Mouse (Mus musculus) intestine, embryonic 16.5 days (tissue): ENCODE data around the gene Rrp7a. TPM values are rescaled to one million over a fixed set of nuclear protein-coding genes. Genes with fewer than 3 reads are reported as not detected.

Experiments
- ATAC-seq: fragments of 200-750 bp; cut with Nextera tagmentation; 2 replicates; pipeline ENCODE4 v1.8.0; 2017; ENCODE audit warnings: moderate TSS enrichment, moderate library complexity
- H3K27ac ChIP-seq: fragments of 300-500 bp; sonication (generic); 2 replicates; pipeline ENCODE4 v1.5.1; 2014; ENCODE audit warnings: mild to moderate bottlenecking, low read length
- H3K27me3 ChIP-seq: fragments of 300-500 bp; sonication (generic); replicated peaks from 2 replicates; pipeline ENCODE4 v1.6.1; 2014; ENCODE audit warnings: low read length, control low read depth, mixed read lengths; ENCODE audit not compliant: control insufficient read depth, insufficient read depth
- H3K36me3 ChIP-seq: fragments of 300-500 bp; sonication (generic); 2 replicates; pipeline ENCODE4 v1.6.1; 2014; ENCODE audit warnings: low read length, control low read depth; ENCODE audit not compliant: control insufficient read depth, insufficient read depth
- H3K4me1 ChIP-seq: fragments of 300-500 bp; sonication (generic); 2 replicates; pipeline ENCODE4 v1.6.1; 2014; ENCODE audit warnings: low read length, control low read depth, mixed read lengths; ENCODE audit not compliant: control insufficient read depth, insufficient read depth
- H3K4me2 ChIP-seq: fragments of 300-500 bp; sonication (generic); 2 replicates; pipeline ENCODE4 v1.6.1; 2014; ENCODE audit warnings: low read depth, low read length, control low read depth
- H3K4me3 ChIP-seq: fragments of 300-500 bp; sonication (generic); 2 replicates; pipeline ENCODE4 v1.5.1; 2014; ENCODE audit warnings: mild to moderate bottlenecking, low read length
- H3K9ac ChIP-seq: fragments of 300-500 bp; sonication (generic); 2 replicates; pipeline ENCODE4 v1.6.1; 2014; ENCODE audit warnings: low read depth, low read length
- H3K9me3 ChIP-seq: fragments of 300-500 bp; sonication (generic); 2 replicates; pipeline ENCODE4 v1.6.1; 2016; ENCODE audit warnings: low read length, control low read depth; ENCODE audit not compliant: control insufficient read depth
- WGBS: fragments of 180-500 bp; shearing (Covaris S2); extraction: QIAGEN DNeasy Blood & Tissue Kit; methylation state at CpG from one replicate; pipeline ENCODE4 v1.1.7; 2014; 5-methylcytosine and 5-hydroxymethylcytosine counted together
- polyA plus RNA-seq: library from polyadenylated mRNA; unstranded; fragments of >200 nt; fragmentation: Nextera tagmentation; extraction: Ambion mirVana; gene quantifications from 2 replicates; pipeline ENCODE4 v1.2.1, GENCODE M21; 2015

The Rrp7a gene
- polyA plus RNA-seq: 69.4 and 75.4 TPM in 2 replicates

DNA sequence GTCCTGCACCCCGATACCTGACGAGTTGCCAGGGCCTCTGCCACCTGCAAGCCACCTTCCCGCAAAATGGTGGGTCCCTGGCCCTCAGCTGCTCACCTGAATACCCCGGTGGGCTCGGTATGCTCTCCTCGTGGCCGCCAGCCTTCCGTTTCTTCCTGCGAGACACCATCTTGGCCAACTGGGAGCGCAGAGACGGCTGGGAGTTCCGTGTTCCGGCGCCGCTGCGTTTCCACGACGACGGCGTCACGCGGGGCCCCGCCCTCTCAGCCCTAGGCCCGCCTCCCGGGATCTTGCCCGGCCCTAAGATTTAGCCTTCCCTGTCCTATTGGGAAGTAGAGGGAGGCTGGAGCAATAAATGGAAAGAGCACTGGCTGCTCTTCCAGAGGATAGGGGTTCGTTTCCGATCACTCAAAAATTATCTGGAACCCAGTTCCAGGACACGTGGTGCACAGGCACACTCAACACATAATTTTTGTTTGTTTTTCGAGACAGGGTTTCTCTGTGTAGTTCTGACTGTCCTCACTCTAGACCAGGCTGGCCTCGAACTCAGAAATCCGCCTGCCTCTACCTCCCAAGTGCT is at the start of gene Rrp7a:
TSS of gene Rrp7a (minus strand) at position 236 of the 580 bp plus-strand sequence.
- Histone ChIP-seq H3K27ac (peak within 1 kb of the TSS; percentile 61), H3K4me3 (peak within 1 kb of the TSS; percentile 90), H3K27me3 (no peaks in the 10 kb centered on the region), H3K36me3 (peaks cover 32% of the 10 kb centered on the region), H3K9me3 (no peaks in the 10 kb centered on the region), H3K4me1 (peaks cover 5% of the 10 kb centered on the region), H3K4me2 (peak within 1 kb of the TSS; percentile 83), H3K9ac (peak within 1 kb of the TSS; percentile 82)
- peak; percentile 94 for ATAC-seq
- 9% methylated on average over 32 of the region's 32 CpGs for WGBS

DNA sequence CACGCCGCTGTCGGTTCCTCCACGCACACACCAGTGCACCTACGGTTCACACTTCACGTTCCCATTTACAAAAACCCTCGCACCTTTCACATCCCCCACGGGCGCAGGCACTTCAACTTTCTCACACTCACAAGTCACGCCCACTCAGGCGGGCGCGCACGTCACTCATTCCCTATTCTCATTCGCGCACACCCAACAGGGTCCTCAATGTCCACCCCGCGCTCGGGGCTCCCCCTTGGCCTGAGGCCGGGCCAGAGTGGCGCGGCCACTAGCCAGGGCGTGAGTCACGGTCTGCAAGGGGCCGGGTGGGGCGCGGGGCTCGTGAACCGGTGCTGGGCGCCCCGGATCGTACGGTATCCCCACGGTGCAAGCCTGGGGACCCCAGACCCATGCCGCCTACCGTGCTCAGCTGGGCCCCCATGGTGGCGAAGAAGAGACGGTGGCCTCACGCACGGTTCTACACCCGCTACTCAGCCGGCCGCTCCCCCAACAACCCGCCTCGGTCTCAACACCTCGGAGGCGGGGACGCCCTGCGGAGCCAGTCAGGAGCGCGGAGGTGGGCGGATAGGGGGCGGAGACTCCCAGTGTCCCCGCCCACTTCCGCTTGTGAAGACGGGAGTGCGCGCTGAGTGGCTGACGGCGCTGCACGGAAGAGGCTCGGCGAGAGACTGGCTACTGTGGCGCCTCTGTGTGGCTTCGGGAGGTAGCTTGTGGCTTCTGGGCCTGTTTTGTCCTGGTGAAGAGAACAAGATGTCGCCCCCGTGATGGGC is 49.3 kb upstream of the Rrp7a start:
- Histone ChIP-seq H3K4me1 (peaks cover 36% of the 10 kb centered on the region), H3K27me3 (no peaks in the 10 kb centered on the region), H3K9ac (peak overlapping the region; percentile 85), H3K27ac (peak overlapping the region; percentile 94), H3K36me3 (no peaks in the 10 kb centered on the region), H3K4me3 (peak overlapping the region; percentile 71), H3K9me3 (no peaks in the 10 kb centered on the region), H3K4me2 (peak overlapping the region; percentile 92)
- peak; percentile 94 for ATAC-seq
- WGBS: under 1% methylated on average over 66 of the region's 67 CpGs

DNA sequence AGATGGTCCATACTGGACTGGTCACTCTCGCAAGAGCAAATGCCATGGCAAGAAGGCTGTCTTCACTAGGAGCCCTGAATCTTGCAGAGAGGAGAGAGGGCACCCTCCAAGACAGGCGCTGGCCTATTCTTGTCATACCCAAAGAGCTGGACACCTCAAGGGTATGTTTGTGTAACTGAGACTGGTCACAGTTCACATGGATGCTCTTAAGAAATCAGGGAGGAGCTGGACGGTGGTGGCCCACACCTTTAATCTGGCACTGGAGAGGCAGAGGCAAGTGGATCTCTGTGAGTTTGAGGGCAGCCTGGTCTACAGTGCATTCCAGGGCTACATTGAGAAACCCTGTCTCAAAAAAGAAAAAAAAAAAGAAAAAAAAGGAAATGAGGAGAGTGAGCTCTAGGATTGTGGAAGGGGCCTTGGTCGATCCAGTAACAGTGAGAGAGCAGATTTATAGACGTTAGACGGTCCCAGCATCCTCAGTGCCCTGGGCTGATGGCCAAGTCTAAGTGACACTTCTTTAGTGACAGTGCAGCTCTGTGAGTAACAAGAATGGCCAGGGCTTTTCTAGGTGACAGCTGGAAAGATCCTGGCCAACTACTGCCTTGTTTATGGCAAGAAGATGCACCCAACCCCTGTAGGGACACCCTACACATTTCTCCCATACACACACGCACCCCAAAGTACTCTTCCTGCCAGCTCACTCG is 48.5 kb upstream of the Rrp7a start:
- no peaks in the 10 kb centered on the region for H3K27me3 ChIP-seq
- peaks cover 41% of the 10 kb centered on the region for H3K4me1 ChIP-seq
- H3K9me3 ChIP-seq: no peaks in the 10 kb centered on the region
- peak overlapping the region; percentile 67; the same call in 1 of the 2 replicates for H3K27ac ChIP-seq
- 42% methylated on average over 8 of the region's 8 CpGs for WGBS
- no peak for ATAC-seq
- H3K4me3 ChIP-seq: peak overlapping the region; percentile 71
- H3K9ac ChIP-seq: peak overlapping the region; percentile 78
- H3K36me3 ChIP-seq: no peaks in the 10 kb centered on the region
- peak overlapping the region; percentile 92 for H3K4me2 ChIP-seq

DNA sequence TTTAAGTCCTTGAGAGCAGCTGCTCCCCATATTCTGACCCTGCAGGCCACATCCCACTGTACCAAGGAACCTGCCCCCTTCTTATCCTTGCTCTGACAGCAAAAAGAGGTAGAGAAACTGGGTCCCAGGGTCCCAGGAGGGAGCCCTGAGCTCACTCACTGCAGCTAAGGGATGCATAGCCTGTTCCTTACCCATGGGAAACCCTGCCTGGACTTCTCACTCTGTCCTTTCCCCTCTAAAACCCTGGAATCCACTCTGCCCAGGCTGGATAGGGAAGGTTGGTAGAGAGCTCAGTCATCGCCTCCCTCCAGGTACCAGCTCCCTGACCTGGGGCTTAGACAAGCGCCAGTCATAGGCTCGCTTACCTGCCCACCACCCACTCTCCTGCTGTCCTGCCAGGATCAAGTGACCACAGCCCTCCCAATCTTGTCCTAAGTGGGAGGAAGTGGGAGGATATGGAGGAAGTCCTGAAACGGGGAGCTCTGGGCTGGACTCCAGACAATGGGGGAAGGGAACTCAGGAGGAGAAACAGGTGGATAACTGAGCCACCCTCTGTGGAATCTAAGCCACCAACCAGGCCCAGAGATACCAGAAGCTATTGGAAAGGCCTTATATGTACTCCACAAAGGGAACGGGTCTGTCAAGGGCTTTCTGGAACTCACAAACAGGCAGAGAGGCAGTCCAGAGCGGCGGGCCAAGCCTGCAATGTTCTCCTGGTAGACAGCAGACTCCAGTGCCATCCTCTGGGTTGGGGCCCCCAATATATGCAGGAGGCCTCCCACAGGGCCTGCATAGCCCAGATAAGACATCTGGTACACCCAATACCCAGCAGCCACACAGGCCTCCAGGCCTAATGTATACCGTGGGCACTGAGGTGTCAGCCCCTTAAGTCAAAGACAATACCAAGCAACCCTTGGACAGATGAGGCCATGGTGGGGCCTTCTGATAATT is 47.4 kb upstream of the Rrp7a start:
- ATAC-seq: 0 out of 2 replicates have a peak, but pooled peaks have one; percentile 14
- Histone ChIP-seq H3K4me3 (peak overlapping the region; percentile 5; the same call in 1 of the 2 replicates), H3K27ac (peak overlapping the region; percentile 39), H3K4me1 (peaks cover 42% of the 10 kb centered on the region), H3K9me3 (no peaks in the 10 kb centered on the region), H3K4me2 (peak overlapping the region; percentile 92), H3K9ac (peak overlapping the region; percentile 41), H3K27me3 (no peaks in the 10 kb centered on the region), H3K36me3 (no peaks in the 10 kb centered on the region)
- WGBS: 68% methylated on average over 8 of the region's 8 CpGs

DNA sequence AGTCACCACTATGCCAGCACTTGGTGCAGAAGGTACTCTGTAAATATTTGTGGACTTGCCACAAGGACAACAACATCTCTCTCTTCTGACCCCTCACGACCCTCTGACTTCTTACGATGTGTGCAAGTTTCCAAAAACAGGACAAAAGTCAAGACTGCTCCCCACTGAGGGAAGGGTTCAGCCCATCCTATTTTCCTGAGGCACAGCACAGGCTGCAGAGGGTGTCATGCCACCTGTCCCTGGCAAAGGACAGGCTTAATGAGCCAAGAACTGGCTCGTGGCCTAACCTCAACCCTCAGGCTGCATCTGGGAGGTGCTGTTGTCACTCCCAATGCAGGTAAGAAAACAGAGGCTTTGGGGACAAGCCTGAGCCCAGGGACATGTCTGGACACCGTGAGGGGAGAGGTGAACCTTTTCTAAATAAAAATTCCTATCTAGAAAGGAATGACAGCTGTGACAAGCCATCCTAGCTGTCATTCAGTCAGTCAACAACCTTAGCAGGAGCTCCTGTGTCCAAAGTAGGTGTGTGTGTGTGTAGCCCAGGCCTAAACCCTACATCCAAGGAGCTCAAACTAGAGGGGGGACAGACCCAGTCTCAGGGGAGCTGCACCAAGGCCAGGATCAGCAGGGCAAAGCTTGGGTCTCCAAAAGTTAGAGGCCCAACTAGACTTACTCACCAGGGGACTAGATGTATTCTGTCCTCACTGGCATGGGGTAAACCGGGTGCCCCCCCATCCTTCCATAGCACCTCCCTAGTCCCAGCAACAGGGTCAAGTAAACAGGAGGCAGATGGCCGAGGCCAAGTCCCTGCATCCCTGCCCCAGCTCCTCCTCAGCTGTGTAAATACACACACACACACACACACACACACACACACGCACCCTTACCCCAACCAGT is 46.5 kb upstream of the Rrp7a start:
- H3K27ac ChIP-seq: no peak overlapping the region
- WGBS: 75% methylated on average over 7 of the region's 7 CpGs
- H3K4me1 ChIP-seq: peaks cover 46% of the 10 kb centered on the region
- no peak overlapping the region for H3K4me3 ChIP-seq
- H3K9me3 ChIP-seq: no peaks in the 10 kb centered on the region
- ATAC-seq: no peak
- 0 out of 2 replicates have a peak overlapping the region, but pooled peaks have one; percentile 13 for H3K4me2 ChIP-seq
- H3K27me3 ChIP-seq: no peaks in the 10 kb centered on the region
- H3K36me3 ChIP-seq: no peaks in the 10 kb centered on the region
- 0 out of 2 replicates have a peak overlapping the region, but pooled peaks have one; percentile 13 for H3K9ac ChIP-seq

DNA sequence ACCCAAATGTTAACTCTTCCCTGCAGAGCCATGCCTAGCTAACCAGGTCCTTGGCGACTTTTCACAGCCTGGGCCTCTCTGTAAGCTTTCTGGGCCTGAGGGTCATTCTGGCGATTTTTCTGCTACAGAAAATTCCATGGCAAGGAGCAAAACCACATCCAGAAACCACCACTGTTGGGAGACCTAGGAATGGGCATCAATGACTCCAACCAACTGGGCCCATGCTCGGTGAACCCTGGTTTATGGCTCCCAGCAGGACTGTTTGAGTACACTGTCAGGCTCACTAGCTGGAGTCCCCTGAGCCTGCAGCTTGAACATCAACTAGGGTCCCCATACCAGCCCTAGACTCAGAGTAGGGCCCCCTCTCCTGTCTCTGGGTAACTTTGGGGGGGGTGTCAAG is 45.7 kb upstream of the Rrp7a start:
- no peaks in the 10 kb centered on the region for H3K36me3 ChIP-seq
- H3K27ac ChIP-seq: no peak overlapping the region
- no peak for ATAC-seq
- no peak overlapping the region for H3K4me3 ChIP-seq
- H3K4me1 ChIP-seq: peaks cover 46% of the 10 kb centered on the region
- H3K9me3 ChIP-seq: no peaks in the 10 kb centered on the region
- no peak overlapping the region for H3K4me2 ChIP-seq
- WGBS: 73% methylated on average over 3 of the region's 3 CpGs
- no peak overlapping the region for H3K9ac ChIP-seq
- no peaks in the 10 kb centered on the region for H3K27me3 ChIP-seq

DNA sequence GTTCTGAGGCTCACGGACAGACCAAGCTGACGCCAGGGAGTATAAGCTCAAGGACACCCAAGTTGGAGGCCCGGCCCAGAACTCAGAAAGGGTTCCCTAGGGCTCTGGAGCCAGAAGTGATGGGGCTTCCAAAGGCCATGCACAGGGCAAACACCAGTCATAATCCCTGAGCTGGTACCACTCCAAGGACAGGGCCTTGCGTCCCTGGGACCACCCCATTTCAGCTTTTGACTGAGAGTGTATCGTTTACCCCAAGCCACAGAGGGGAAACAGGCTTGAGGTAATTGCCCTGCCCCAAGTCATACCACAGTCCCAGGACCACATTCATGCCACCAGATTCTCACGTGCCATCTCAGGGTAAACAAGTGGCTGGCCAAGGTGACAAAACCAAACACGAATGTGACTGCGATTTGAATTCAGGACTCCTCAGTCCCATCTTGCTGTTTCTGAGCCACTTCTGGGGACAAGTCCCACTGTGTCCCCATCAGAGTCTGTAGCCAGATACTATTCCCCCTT is 45.0 kb upstream of the Rrp7a start:
- peak overlapping the region; percentile 50 for H3K27ac ChIP-seq
- peak overlapping the region; percentile 21; the same call in 1 of the 2 replicates for H3K4me2 ChIP-seq
- no peaks in the 10 kb centered on the region for H3K36me3 ChIP-seq
- peaks cover 46% of the 10 kb centered on the region for H3K4me1 ChIP-seq
- H3K9me3 ChIP-seq: no peaks in the 10 kb centered on the region
- 78% methylated on average over 8 of the region's 8 CpGs for WGBS
- 0 out of 2 replicates have a peak overlapping the region, but pooled peaks have one; percentile 27 for H3K9ac ChIP-seq
- ATAC-seq: no peak
- H3K4me3 ChIP-seq: no peak overlapping the region
- no peaks in the 10 kb centered on the region for H3K27me3 ChIP-seq

DNA sequence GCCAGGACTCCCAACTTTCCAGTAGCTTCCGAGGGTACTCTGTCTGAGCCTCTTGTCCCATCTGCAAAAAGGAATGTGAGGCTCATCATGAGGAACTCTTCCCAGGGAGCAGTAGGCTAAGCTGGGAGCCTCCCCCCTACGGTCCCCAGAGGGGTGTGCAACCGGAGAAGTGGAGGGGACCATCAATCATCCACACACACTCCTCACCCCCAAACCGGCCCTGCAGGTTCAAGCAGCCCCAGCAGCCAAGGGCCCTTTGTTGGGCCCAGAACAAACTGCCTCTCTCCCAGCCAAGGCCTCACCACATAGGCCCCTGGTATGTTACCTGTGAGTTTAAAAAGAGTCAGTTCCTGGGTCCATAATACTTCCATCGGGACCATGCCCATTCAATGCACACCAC is 44.5 kb upstream of the Rrp7a start:
- H3K9me3 ChIP-seq: no peaks in the 10 kb centered on the region
- H3K9ac ChIP-seq: 0 out of 2 replicates have a peak overlapping the region, but pooled peaks have one; percentile 27
- no peaks in the 10 kb centered on the region for H3K27me3 ChIP-seq
- WGBS: 53% methylated on average over 5 of the region's 5 CpGs
- H3K27ac ChIP-seq: peak overlapping the region; percentile 50
- no peak overlapping the region for H3K4me3 ChIP-seq
- H3K36me3 ChIP-seq: peaks cover under 1% of the 10 kb centered on the region; the same call in 1 of the 2 replicates
- peaks cover 47% of the 10 kb centered on the region for H3K4me1 ChIP-seq
- ATAC-seq: no peak
- H3K4me2 ChIP-seq: peak overlapping the region; percentile 21; the same call in 1 of the 2 replicates
